In genomic region chr12:99406254-99406653, GRCm38 (mm10) we compare ENCODE assay signal across 8 mouse cellular contexts.
DNase-seq lines count a peak whose midpoint lies in the region; ATAC-seq and TF ChIP-seq lines count a peak whose summit lies in the region.

No protein-coding gene starts in this region.

- H3K79me2 ChIP-seq in liver, adult 2 months (ENCODE audit: control insufficient read depth, insufficient read depth, low read length): peaks cover 4% of the 10 kb centered on the region; the same call in 1 of the 2 replicates

- H3K27ac ChIP-seq in liver, adult 2 months (replicated peaks; ENCODE audit: insufficient read depth, low read depth, low read length): peak overlapping the region; percentile 19; the same call in 1 of the 2 replicates

- H3K4me1 ChIP-seq in liver, adult 2 months (ENCODE audit: control insufficient read depth, insufficient read depth, low read length): peaks cover 2% of the 10 kb centered on the region; the same call in 1 of the 2 replicates

- H3K36me3 ChIP-seq in liver, adult 2 months (ENCODE audit: control insufficient read depth, insufficient read depth, low read length): no peaks in the 10 kb centered on the region

- no peak overlapping the region for H3K9ac ChIP-seq in liver, adult 2 months (ENCODE audit: low read depth, low read length)

- TF ChIP-seq POLR2A in liver, adult 2 months (IDR thresholded peaks at IDR 0.05; ENCODE audit: extremely low read depth, insufficient read depth, low read length): no peak

- ATAC-seq in hematopoietic stem cell, adult 5-6 weeks (replicated peaks in 1 of 2; ENCODE audit: insufficient read depth in 1 of 2, low FRiP score in 2 of 2, low TSS enrichment in 1 of 2, low read depth in 1 of 2, poor library complexity in 2 of 2, severe bottlenecking in 2 of 2): peak; percentile 54 to 63

- no peaks in the 10 kb centered on the region for H3K27me3 ChIP-seq in liver, adult 2 months (ENCODE audit: control insufficient read depth, insufficient read depth, low read length)

- 41% methylated on average over 9 of the region's 9 CpGs for WGBS in liver, adult 2 months

- DNase-seq in liver, adult 2 months (ENCODE audit: extremely low read depth, low read depth, low spot score): no peak
- DNase-seq in liver: no peak
- DNase-seq in cerebellum, adult 8-10 months: peak; percentile 44
- DNase-seq in layer of hippocampus, postnatal 10 days (ENCODE audit: low spot score in 2 of 2): peak; percentile 35 to 69
- DNase-seq in naive thymus-derived CD4-positive, alpha-beta T cell, adult 2 months (ENCODE audit: low read depth): peak; percentile 32
- DNase-seq in gastrocnemius, adult 8-10 months (ENCODE audit: low spot score in 2 of 2): no peak
- no peak for DNase-seq in frontal cortex, adult 2 months (ENCODE audit: extremely low spot score in 1 of 2, low spot score in 1 of 2)

- no peak for TF ChIP-seq CTCF in liver, adult 2 months (IDR thresholded peaks at IDR 0.05; ENCODE audit: low read depth, low read length)

- H3K4me3 ChIP-seq in liver, adult 2 months (ENCODE audit: insufficient read depth, low read depth, low read length): no peak overlapping the region

Comparison
In these comparisons a context has a peak if more than half of its experiments do, and no peak if none do; other contexts are left out.
1. DNase-seq: peak in cerebellum, adult 8-10 months (single experiment), layer of hippocampus, postnatal 10 days (2 of 2) and naive thymus-derived CD4-positive, alpha-beta T cell, adult 2 months (single experiment); none in liver, adult 2 months (single experiment), liver (single experiment), gastrocnemius, adult 8-10 months (0 of 2) and frontal cortex, adult 2 months (0 of 2).